Mouse (Mus musculus) brain, embryonic 14.5 days (tissue): ENCODE data around the gene Gpr68. TPM values are rescaled to one million over a fixed set of nuclear protein-coding genes. Genes with fewer than 3 reads are reported as not detected.

ENCODE experiments used
- DNase-seq: peaks from one replicate; pipeline ENCODE4 v3.0.0-alpha.2; 2011; ENCODE audit warnings: low read depth
- CTCF ChIP-seq: fragments of 200-500 bp; IDR thresholded peaks from 2 replicates; pipeline ENCODE4 v1.5.1; 2012; ENCODE audit warnings: inconsistent platforms, mild to moderate bottlenecking, moderate library complexity, borderline replicate concordance; ENCODE audit not compliant: insufficient read depth, insufficient read length; ENCODE audit errors: extremely low read depth
- POLR2A ChIP-seq: fragments of 200-500 bp; IDR thresholded peaks from 2 replicates; pipeline ENCODE4 v1.6.1; 2012; ENCODE audit warnings: mild to moderate bottlenecking, inconsistent platforms, borderline replicate concordance; ENCODE audit not compliant: poor library complexity, insufficient read depth, insufficient read length, severe bottlenecking; ENCODE audit errors: extremely low read depth
- polyA plus RNA-seq: library from polyadenylated mRNA; depleted of rRNA; stranded (reverse); fragments of >200 nt; gene quantifications from 2 replicates; pipeline ENCODE4 v1.2.3, GENCODE M21; 2012; rRNA removed

Gpr68 gene
- 1.8 and 3.4 TPM in 2 replicates for polyA plus RNA-seq

DNA sequence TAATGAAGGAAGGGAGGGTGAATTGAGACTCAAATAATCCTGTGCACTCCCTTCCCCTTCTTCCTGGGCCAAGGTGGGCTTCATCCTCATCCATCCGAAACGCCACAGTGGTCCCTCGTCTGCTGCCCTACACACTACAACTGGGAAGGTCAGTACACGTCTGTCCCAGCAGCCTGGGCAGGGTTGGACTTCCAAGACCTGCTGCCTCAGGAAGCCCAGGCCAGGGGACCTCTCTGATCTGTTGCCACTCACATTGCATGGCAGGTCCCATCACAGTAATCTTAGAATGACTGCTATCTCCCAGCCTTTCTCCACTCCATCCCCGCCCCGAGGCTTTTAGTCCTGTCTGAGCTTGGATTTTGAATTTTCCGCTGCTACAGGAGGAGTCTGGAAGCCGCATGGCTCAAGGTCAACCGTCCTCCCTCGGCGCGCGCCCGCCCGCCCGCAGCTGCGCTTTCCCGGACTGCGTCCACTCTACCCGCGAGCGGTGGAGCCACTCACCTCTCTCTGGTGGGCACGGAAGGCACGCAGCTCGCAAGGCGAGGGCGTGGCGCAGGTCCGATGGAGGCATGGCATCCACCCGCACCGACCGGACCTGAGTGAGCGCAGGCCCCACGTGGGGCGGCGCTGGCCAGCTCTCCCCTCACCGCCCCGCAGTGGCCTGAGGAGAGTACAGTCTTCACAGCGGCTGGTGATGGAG, at the start of gene Gpr68:
TSS of gene Gpr68 (minus strand) at position 601 of the 700 bp plus-strand sequence.
- no peak for DNase-seq
- TF ChIP-seq CTCF (no peak), POLR2A (no peak)

DNA sequence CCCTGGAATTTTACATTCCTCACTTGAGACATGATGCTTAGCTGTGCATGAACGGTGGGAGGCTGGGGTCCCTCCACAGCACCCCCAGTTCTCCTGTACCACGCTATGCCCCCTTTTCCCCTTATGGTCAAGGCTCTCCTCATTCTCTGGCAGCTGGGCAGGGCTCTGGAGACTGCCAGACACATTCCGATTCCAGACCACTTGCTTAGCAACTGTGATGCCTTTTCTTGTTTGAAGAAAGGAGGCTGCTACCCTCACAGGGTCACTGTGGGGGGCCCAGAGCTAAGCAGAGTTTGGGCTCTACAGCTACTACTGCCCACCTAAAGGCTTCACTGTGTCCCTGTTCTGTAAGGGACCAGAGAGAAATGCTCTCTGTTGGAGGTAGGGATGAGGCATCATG, 49.3 kb upstream of the Gpr68 start:
- DNase-seq: peak; percentile 64
- TF ChIP-seq CTCF (no peak), POLR2A (no peak)

DNA sequence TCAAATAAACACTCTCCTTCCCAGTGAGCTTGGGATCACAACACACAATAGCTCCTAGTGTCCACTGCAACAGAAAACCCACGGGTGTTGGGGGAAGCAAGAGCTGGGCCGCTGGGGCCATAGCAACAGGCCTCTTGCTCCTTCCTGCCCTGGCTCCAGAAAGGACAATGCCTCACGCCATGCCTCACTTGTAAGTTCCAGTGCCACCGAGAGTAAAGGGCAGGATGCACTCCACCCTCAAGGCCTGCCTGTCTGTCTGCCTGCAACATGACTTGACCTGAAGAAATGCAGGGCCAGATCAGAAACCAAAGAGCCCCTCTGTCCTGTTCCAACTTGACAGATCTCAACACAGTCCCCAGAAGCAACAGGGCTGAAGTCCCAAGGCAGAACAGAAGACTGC, 48.8 kb upstream of the Gpr68 start:
- no peak for TF ChIP-seq CTCF
- DNase-seq: no peak

DNA sequence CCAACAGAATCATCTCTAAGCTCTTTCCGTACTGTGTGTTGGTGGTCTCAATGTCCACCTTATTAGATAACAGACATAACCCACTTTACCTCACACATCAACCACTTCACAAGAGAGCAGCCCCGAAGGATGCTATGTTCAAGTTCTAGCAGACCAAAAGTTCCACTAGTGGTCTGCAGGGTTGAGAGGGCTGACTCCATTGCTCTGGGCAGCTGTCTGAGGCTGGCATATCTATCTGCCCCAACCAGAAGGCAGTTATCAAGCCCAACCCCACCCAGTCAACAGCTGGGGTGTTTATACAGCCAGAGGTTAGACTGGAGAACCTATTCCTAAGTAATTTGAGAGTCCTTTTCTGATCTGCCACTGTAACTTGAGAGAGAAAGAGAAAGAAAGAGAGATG, 48.0 kb upstream of the Gpr68 start:
- no peak for TF ChIP-seq POLR2A
- no peak for TF ChIP-seq CTCF
- no peak for DNase-seq

DNA sequence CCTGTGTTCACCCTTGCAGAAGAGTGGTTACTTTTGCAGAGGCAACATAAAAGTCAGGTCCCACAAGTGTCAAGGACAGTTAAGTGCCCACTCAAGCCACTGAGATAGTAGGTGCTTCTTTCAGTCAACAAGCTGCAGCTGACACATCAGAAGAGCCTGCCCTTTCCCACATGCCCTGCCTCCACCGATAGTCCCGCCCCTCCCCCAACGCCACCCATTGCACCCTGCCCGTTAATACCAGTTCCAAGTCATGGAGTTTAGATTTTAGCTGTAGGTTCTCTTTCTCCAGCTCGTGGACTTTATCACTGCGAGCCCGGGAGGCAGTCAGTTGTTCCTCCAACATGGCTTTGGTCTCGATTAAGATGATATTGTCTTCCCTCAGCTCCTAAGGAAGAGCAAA, 45.9 kb upstream of the Gpr68 start:
- no peak for TF ChIP-seq POLR2A
- TF ChIP-seq CTCF: no peak
- no peak for DNase-seq

DNA sequence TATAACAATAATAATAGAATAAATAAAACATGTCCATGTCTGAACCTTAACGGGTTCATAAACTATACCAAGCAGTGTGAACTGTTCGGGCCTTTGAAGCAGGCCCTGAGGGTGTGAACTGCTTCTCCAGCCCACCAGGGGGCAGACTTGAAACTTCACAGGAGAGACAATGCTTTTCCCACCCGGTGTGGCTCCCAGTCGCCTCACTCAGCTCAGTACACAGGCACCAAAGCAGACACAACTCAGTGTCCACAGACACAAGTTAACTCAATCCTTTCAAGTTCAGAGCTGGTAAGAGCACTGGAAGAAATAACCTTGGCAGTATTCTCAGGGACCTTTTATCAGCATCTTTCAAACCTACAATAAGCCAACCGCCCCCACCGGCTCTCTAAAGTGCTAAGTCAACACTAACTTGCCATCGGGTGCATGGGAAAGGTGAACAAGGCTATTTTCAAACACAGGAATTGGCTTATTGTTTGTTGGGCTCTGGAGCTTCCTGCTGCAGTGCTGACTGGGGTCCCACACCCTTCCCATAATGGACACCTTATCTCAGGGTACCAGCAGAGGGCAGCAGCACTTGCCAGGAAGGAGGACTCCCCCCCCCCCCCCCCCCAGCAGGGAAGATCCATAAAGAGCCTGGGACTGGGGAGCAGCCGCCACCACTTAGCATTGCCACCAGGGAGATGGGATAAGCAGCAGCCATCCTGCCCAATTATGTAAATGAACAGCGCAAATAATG, 44.4 kb upstream of the Gpr68 start:
- no peak for TF ChIP-seq POLR2A
- TF ChIP-seq CTCF: peak; percentile 89
- peak; percentile 90 for DNase-seq

DNA sequence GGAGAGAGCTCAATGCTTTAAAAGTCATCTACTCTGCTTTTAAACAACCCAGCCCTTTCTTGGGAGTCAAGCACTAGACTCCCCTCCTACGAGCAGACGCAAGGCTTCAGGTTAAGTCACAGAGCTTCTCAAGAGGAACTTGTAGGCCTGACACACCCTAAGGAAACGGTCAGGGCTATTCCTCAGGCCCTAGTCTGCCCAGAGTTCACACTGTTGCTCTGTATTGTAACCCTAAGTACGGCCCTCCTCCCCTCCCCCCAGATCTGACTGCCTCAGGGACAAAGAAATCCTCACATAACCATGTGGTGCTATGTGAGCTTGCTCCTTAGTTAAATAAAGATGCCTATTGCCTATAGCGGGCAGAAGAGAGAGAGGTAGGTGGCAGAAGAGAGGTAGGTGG, 41.1 kb upstream of the Gpr68 start:
- no peak for TF ChIP-seq POLR2A
- no peak for TF ChIP-seq CTCF
- DNase-seq: no peak

DNA sequence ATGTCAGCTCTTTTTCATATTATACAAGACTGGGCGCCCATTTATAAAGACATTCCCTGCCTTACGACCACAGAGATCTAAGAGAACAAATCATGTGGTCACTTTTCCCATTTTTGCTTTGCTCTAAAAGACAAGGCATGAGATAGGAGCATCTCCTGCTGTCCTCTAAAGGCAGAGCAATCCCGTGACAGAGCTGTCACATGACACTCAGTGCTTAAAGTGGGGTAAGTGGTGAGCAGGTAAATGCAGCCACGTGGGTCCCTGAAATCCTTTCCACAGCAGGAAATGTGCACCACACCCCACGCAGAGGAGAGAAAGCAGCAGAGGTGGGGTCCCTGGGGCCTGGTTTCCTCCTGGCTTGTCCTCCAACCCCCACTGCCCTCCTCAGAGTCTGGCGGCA, 40.0 kb upstream of the Gpr68 start:
- DNase-seq: no peak
- TF ChIP-seq POLR2A: no peak
- no peak for TF ChIP-seq CTCF

DNA sequence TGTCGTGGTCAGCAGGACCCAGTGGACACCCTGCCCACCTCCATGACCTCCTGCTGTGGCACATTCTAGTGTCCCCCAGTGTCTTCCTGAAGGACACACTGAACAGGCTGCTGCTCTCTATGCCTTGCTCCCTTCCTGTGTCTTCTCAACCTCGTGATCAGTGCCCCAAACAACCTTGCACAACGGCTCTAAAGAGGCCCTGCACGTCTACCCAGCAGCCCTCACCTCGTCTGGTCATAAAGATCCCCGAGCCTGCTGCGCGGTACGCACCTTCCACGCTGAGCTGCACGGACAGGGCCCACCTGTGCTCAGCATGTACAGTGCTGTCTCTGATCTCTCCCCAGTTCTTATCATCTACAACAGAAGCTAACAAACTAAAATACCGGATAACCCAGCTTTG, 38.0 kb upstream of the Gpr68 start:
- no peak for DNase-seq
- TF ChIP-seq POLR2A: no peak
- no peak for TF ChIP-seq CTCF

DNA sequence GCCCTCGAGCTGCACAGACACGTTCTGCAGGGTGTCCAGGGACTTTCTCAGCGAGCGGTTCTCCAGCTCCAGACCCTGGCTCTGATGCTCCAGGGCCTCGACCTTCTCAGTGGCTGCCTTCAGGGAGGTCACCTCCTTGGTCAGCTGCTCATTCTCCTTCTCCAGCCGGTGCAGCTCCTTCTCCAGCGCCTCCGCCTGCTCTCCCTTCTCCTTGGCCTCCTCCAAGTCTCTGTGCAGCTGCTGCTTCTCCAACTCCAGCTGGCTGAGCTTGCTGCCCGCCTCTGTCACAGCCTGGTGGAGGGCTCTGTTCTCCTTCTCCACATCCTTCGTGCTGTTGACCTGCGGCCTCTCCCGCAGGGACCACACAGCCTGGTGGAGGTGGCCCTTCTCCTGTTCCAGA, 37.5 kb upstream of the Gpr68 start:
- DNase-seq: no peak
- TF ChIP-seq POLR2A (no peak), CTCF (no peak)

DNA sequence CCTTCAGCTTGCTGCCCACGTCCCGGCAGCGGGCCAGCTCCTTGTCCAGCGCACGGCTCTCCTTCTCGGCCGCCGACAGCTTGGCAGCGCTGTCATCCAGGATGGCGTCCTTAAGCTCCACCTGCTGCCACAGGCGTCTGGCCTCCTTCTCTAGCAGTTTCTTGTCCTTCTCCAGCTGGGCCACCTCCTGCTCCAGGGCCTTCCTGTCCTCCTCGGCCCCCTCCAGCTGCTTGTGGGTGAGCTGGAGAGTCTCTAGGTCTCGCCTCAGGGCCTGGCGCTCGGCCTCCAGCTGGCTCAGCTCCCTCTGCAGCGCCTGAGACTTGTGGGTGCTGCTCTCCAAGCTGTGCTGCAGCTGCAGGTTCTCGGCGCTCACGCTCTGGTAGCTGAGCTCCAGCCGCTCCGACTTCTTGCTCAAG, 36.9 kb upstream of the Gpr68 start:
- DNase-seq: no peak
- no peak for TF ChIP-seq CTCF
- no peak for TF ChIP-seq POLR2A

DNA sequence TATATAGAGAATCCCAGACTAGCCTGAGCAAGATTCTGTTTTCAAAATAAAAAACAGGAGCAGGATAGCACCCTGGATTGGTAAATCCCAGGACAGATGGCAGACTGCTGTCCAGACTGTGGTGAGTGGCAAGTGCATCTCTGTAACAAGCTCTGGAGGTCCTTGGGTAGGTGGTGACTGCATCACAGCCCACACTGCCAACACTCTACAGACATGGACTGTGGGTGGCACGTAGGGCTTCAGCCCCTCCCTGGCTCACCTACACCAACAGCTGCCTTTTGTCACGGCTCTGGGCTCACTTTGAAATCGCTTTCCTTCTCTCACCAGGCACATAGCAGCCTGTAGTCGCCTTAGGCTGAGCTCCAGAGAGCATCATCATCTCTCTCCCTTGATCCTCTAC, 35.1 kb upstream of the Gpr68 start:
- TF ChIP-seq POLR2A (no peak), CTCF (no peak)
- no peak for DNase-seq
